Mouse (Mus musculus) heart, embryonic 14.5 days (tissue): ENCODE data around the gene Cntn3. TPM values are rescaled to one million over a fixed set of nuclear protein-coding genes. Genes with fewer than 3 reads are reported as not detected.
"Not testable (repeated sequence)": the region's sequence is repeated elsewhere in the genome, so short reads cannot be mapped to it uniquely, and the experiment has no call there.

Experiments used
- ATAC-seq: fragments of 200-750 bp; cut with Nextera tagmentation; 2 replicates; pipeline ENCODE4 v1.8.0; 2017; ENCODE audit warnings: low read depth, moderate TSS enrichment; ENCODE audit not compliant: insufficient number of reproducible peaks, insufficient read depth, low FRiP score
- H3K27ac ChIP-seq, 2 experiments: fragments of 200-500 bp in 1 of 2; fragments of 300-500 bp in 1 of 2; sonication (generic) in 1 of 2; replicated peaks in 1 of 2; 2 replicates each; pipeline ENCODE4 v1.5.1; 2012 to 2014; ENCODE audit warnings: low read depth in 2 of 2, low read length in 2 of 2, control low read depth in 1 of 2, mild to moderate bottlenecking in 1 of 2, mixed read lengths in 1 of 2; ENCODE audit not compliant: control insufficient read depth in 1 of 2, insufficient read depth in 1 of 2
- H3K27me3 ChIP-seq: fragments of 300-500 bp; sonication (generic); 2 replicates; pipeline ENCODE4 v1.6.1; 2014; ENCODE audit warnings: mild to moderate bottlenecking, low read length, control low read depth; ENCODE audit not compliant: control insufficient read depth, insufficient read depth
- H3K36me3 ChIP-seq: fragments of 300-500 bp; sonication (generic); 2 replicates; pipeline ENCODE4 v1.6.1; 2014; ENCODE audit warnings: mild to moderate bottlenecking, control low read depth, low read length, mixed read lengths; ENCODE audit not compliant: control insufficient read depth, insufficient read depth
- H3K4me1 ChIP-seq, 2 experiments: fragments of 200-500 bp in 1 of 2; fragments of 300-500 bp in 1 of 2; sonication (generic) in 1 of 2; 2 replicates each; pipeline ENCODE4 v1.6.1; 2012 to 2014; ENCODE audit warnings: low read length in 2 of 2, control low read depth in 1 of 2, mixed read lengths in 1 of 2; ENCODE audit not compliant: control insufficient read depth in 2 of 2, insufficient read depth in 2 of 2
- H3K4me2 ChIP-seq: fragments of 300-500 bp; sonication (generic); 2 replicates; pipeline ENCODE4 v1.6.1; 2014; ENCODE audit warnings: mild to moderate bottlenecking, low read length
- H3K4me3 ChIP-seq, 2 experiments: fragments of 200-500 bp in 1 of 2; fragments of 300-500 bp in 1 of 2; sonication (generic) in 1 of 2; 2 replicates each; pipeline ENCODE4 v1.5.1; 2012 to 2014; ENCODE audit warnings: low read length in 2 of 2, mild to moderate bottlenecking in 2 of 2, control low read depth in 1 of 2, low read depth in 1 of 2, moderate library complexity in 1 of 2; ENCODE audit not compliant: control insufficient read depth in 1 of 2, insufficient read depth in 1 of 2
- H3K9ac ChIP-seq: fragments of 300-500 bp; sonication (generic); 2 replicates; pipeline ENCODE4 v1.6.1; 2014; ENCODE audit warnings: mild to moderate bottlenecking, low read length
- H3K9me3 ChIP-seq: fragments of 300-500 bp; sonication (generic); 2 replicates; pipeline ENCODE4 v1.6.1; 2016; ENCODE audit warnings: low read length, control low read depth; ENCODE audit not compliant: control insufficient read depth
- WGBS: fragments of 180-500 bp; shearing (Covaris S2); extraction: QIAGEN DNeasy Blood & Tissue Kit; methylation state at CpG from one replicate; pipeline ENCODE4 v1.1.7; 2014; 5-methylcytosine and 5-hydroxymethylcytosine counted together
- polyA plus RNA-seq: library from polyadenylated mRNA; unstranded; fragments of >200 nt; fragmentation: Nextera tagmentation; extraction: Ambion mirVana; gene quantifications from 2 replicates; pipeline ENCODE4 v1.2.1, GENCODE M21; 2014

Gene Cntn3
- 0.38 and 0.39 TPM in 2 replicates for polyA plus RNA-seq

DNA sequence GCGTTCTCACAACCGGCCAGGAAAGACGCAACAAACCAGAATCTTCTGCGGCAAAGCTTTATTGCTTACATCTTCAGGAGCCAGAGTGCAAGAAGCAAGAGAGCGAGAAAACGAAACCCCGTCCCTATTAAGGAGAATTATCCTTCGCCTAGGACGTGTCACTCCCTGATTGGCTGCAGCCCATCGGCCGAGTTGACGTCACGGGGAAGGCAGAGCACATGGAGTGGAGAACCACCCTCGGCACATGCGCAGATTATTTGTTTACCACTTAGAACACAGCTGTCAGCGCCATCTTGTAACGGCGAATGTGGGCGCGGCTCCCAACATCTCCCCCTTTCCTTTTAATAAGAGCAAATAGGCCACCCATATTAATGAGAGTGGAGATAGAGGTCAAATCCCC is at the start of gene Cntn3:
Gene Cntn3 (minus strand): TSS at position 101 of the 400 bp plus-strand sequence.
- H3K36me3 ChIP-seq, H3K9ac ChIP-seq, H3K27me3 ChIP-seq, H3K9me3 ChIP-seq, H3K4me3 ChIP-seq, H3K4me1 ChIP-seq, H3K4me2 ChIP-seq, H3K27ac ChIP-seq, ATAC-seq: not testable (repeated sequence)
- 93% methylated on average over 4 of the region's 20 CpGs for WGBS

DNA sequence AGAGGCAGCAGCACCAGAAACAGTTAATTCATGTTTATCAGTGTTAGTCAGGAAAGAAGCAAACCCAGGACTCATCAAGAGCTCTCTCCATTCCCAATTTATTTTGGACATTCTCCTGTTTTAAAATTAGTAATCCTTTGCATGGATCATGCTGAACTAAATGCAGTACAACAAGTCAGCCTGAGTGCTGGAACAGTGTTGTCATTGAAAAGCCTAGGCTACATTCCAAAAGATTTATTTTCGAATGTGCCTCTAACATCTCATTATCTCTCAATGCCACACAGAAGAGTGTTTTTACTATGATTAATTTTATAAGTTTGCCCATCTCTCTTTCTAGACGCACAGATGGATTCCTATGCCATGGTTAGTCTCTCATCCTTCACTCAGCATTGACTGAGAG is 27.9 kb upstream of the Cntn3 start:
- H3K27ac ChIP-seq, result no peak overlapping the region
- H3K36me3 ChIP-seq, result no peaks in the 10 kb centered on the region
- no peak for ATAC-seq
- no peak overlapping the region for H3K4me2 ChIP-seq
- no peaks in the 10 kb centered on the region for H3K4me1 ChIP-seq
- H3K9me3 ChIP-seq, result no peaks in the 10 kb centered on the region
- WGBS, result 65% methylated on average over 2 of the region's 2 CpGs
- H3K4me3 ChIP-seq, result no peak overlapping the region
- H3K9ac ChIP-seq, result no peak overlapping the region
- H3K27me3 ChIP-seq, result no peaks in the 10 kb centered on the region

DNA sequence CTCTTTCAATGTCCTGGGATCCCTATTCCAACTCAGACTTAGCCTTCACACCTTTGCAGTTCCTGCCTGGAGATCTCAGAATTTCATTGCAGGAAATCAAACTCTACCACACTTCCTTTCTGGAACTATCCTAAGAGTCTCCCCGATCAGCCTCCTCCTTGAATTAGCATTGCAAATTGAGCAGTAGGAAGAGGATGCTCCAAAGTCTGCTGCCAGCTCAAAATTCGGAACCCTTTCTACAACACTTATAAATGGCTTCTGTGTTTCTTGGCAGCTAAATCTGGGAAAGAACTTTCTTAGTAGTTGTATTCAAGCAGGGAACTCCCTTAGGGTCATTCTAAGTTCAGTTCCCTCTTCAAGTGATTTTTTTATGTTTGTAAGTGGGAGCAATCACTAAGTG is 24.9 kb upstream of the Cntn3 start:
- Histone ChIP-seq H3K4me1 (no peaks in the 10 kb centered on the region), H3K9me3 (no peaks in the 10 kb centered on the region), H3K4me3 (no peak overlapping the region), H3K36me3 (no peaks in the 10 kb centered on the region), H3K9ac (no peak overlapping the region), H3K4me2 (no peak overlapping the region), H3K27me3 (no peaks in the 10 kb centered on the region), H3K27ac (no peak overlapping the region)
- no peak for ATAC-seq
- 69% methylated on average over 2 of the region's 2 CpGs for WGBS

DNA sequence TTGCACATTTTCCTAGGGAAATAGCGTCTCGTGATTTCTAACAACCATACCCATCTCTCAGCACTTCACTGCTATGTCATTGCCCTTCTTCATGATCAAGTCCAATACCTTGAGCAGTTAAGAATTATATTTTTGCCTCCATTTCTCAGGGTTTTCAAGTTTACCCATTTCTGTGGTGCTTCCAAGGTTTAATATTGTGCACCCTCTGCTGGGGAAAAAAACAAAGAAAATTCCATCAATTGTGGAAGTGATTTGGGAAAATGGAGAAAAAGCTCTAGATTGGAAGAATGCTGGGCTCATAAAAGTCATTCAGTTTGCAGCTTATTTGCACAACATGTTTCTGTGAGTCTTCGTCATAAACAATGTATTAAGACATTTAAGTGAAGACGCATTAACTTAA is 17.2 kb upstream of the Cntn3 start:
- no peak overlapping the region for H3K4me3 ChIP-seq
- no peaks in the 10 kb centered on the region for H3K9me3 ChIP-seq
- no peaks in the 10 kb centered on the region for H3K36me3 ChIP-seq
- no peak overlapping the region for H3K9ac ChIP-seq
- H3K27ac ChIP-seq, result no peak overlapping the region
- 88% methylated on average over 4 of the region's 4 CpGs for WGBS
- no peak for ATAC-seq
- no peaks in the 10 kb centered on the region for H3K4me1 ChIP-seq
- H3K27me3 ChIP-seq, result no peaks in the 10 kb centered on the region
- H3K4me2 ChIP-seq, result no peak overlapping the region

DNA sequence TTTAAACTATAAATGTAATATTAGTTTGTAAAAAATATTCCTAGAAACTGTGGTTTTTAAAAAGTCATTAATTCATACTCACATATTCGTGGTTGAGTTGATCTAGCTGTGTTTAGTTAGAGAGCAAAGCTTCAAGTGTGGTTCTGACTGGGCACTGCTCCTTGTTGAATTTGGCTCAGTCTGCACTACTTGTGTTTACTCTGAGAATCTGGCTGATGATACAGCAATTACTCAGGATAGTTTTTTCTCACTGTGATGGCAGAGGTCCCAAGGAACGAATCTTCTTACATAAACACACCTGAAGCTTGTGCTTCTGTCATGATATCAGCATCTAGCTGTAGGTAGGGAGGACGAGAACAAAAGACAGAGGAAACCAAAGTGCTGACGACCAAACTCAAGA is 16.4 kb upstream of the Cntn3 start:
- Histone ChIP-seq H3K27ac (no peak overlapping the region), H3K4me1 (no peaks in the 10 kb centered on the region), H3K4me2 (no peak overlapping the region), H3K9me3 (no peaks in the 10 kb centered on the region), H3K27me3 (no peaks in the 10 kb centered on the region), H3K9ac (no peak overlapping the region), H3K36me3 (no peaks in the 10 kb centered on the region), H3K4me3 (no peak overlapping the region)
- WGBS, result 52% methylated on average over 4 of the region's 4 CpGs
- no peak for ATAC-seq

DNA sequence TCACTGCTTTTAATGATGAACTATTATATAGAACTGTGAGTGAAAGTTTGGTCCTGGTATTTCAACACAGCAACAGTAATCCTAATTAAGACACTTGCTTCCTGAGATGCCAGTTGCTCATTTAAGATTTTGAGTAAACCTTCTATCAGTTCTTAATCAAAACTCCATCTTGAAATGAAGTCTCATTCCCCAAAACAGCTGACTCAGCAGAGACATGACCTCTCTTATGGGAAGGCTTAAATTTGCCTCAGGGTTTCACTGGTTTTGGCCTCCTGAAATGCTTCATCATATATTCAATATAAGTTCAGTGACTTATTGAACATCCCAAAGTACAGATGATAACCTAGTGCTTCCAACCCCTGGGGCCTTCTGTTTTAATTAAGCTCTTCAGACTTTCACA is 13.2 kb upstream of the Cntn3 start:
- no peaks in the 10 kb centered on the region for H3K27me3 ChIP-seq
- H3K4me2 ChIP-seq, result no peak overlapping the region
- ATAC-seq, result no peak
- H3K9ac ChIP-seq, result no peak overlapping the region
- H3K4me1 ChIP-seq, result no peaks in the 10 kb centered on the region
- H3K27ac ChIP-seq, result no peak overlapping the region
- no peak overlapping the region for H3K4me3 ChIP-seq
- no peaks in the 10 kb centered on the region for H3K36me3 ChIP-seq
- H3K9me3 ChIP-seq, result no peaks in the 10 kb centered on the region

DNA sequence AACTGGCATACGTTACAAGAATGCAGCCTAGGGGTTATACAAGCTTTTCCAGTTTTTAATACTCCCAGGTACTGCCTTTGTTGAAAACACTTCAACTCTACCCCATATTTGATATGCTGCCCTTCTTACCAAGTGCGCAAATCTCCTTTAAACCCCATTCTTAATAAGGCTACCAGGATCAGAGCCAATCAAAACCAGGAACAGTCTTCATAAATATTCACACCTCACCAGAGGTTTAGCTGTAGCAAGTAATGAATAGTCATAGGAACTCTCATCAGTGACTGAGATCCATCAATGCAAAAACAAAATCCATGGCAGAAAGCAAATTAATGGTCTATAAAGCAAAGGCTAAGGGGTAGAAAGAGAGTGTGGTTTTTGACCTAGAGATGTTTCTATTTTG is 10.7 kb upstream of the Cntn3 start:
- ATAC-seq, result no peak
- 79% methylated on average over 2 of the region's 2 CpGs for WGBS
- no peak overlapping the region for H3K4me2 ChIP-seq
- H3K4me3 ChIP-seq, result no peak overlapping the region
- no peaks in the 10 kb centered on the region for H3K36me3 ChIP-seq
- H3K9ac ChIP-seq, result no peak overlapping the region
- no peak overlapping the region for H3K27ac ChIP-seq
- H3K9me3 ChIP-seq, result 0 out of 2 replicates have a peak, but pooled peaks cover 2% of the 10 kb centered on the region
- H3K4me1 ChIP-seq, result no peaks in the 10 kb centered on the region
- no peaks in the 10 kb centered on the region for H3K27me3 ChIP-seq

DNA sequence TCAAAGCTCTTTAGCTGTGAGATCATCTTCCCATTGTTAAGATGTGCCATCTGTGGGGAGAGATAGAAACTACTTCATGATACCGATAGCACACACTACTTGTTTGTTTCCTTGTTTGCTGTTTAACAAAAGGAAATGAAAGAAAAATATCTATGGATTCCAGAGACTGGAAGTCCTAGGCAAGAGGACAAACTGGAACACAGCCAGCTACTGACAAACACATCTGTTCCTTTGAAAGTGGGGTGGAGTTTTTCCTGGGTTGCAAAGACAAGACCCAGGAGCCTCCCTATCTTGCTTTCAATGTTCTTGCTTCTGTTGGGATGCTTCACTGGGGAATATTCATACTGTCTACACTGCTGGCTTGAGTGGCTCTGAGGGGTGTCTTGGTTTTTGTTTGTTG is 5.4 kb downstream of the Cntn3 start:
- WGBS, result 61% methylated on average over 1 of the region's 1 CpGs
- H3K27me3 ChIP-seq, result peaks cover 17% of the 10 kb centered on the region
- ATAC-seq, result no peak
- H3K4me1 ChIP-seq, result no peaks in the 10 kb centered on the region
- H3K4me3 ChIP-seq, result no peak overlapping the region
- no peaks in the 10 kb centered on the region for H3K9me3 ChIP-seq
- H3K9ac ChIP-seq, result no peak overlapping the region
- no peaks in the 10 kb centered on the region for H3K36me3 ChIP-seq
- H3K4me2 ChIP-seq, result no peak overlapping the region
- H3K27ac ChIP-seq, result no peak overlapping the region
